Mouse (Mus musculus): ENCODE measurements around the gene Glmp. TPM values are rescaled to one million over a fixed set of nuclear protein-coding genes. Genes with fewer than 3 reads are reported as not detected.
"Not testable (repeated sequence)": the region's sequence is repeated elsewhere in the genome, so short reads cannot be mapped to it uniquely, and the experiment has no call there.

Gene Glmp
- total RNA-seq, 2 experiments from 2014 or later: 34.5 to 45.4 TPM

DNA sequence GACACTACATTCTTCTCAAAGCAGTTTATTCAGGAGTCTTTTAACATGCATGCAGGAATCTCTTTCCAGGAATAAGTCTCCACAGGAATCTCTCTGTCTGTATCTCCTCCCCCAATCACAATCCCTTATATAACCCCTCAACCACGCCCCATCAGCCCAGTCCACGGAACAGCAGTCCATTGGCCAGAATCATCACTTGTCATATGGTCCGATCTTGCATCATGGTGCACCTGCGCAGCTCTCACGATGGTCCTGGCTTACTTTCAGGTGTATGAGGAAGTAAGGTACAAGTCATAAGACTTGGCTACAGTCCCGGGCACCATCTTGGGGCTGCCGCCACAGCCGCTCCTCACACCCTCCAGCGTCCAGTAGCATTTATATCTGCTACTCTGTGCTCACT, 47.8 kb downstream of the Glmp start, which contains the start of gene Bglap3:
TSS of gene Bglap3 (minus strand) at position 101 of the 400 bp plus-strand sequence.
- DNase-seq; intact Hi-C loops (cut with DNase I): not testable (repeated sequence)

DNA sequence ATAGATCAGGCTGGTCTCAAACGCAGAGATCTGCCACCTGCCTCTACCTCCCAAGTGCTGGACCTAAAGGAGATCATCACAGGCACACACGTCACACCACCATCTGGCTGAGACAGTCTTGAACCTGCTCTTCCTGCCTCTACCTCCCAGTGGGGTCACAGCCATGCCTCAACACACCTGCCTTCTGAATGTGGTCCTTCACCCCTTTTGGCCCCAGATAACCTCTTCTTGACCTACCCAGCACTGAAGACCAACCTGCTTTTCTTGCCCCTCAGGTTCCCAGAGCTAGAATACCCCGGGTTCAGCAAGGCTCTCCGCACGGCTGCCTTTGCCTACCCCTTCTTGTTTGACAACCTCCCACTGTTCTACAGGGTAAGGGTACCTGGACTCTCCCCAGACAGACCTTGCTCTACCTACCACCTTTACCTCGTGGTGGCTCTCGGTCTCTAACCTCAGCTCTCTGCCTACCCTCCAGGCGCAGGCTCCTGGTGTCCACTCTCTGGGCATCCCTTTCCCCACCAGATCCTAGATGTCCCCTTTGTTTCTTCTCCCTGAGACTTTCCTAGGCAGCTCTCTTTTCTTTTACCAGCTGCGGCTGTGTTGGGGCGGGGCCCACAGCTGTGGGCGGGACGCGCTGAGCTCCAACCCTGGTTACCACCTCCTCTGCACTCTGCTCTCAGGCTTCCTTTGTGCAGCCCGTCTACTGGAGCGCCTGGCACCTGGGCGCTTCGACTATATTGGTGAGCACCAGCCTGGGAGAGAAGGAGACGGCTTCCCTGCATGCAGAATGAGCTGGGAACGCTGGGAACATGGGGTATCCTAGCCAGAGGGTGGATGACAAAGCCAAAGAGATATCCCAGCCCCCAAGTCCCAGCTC, 51.2 kb downstream of the Glmp start:
- intact Hi-C loops (cut with DNase I); DNase-seq: not testable (repeated sequence)

DNA sequence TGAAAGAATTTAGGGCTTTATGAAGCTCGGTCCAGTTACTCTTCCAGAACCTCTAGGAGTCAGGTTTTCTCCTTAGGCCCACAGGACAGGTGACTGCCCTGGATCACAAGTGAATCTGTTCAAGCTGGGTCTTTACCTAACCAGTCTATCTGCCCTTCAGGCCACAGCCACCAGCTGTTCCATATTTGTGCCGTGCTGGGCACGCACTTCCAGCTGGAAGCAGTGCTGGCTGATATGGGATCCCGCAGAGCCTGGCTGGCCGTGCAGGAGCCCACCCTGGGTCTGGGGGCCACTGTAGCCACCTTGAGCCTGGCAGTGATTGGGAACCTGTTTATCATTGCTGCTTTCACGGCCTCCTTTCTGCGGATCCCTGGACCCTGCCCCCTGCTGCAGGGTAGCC, 51.8 kb downstream of the Glmp start:
- DNase-seq; intact Hi-C loops (cut with DNase I): not testable (repeated sequence)

- DNase-seq; intact Hi-C loops (cut with DNase I): not testable (repeated sequence)
Observed at GRCm38 (mm10) chr3:88378599-88378998, 53.8 kb downstream of the Glmp start, which contains the start of gene Bglap2. Gene Bglap2 (minus strand): TSS chr3:88378699.

Other genes starting within 250 kb of the Glmp start
- gene Ttc24, start 246.7 kb upstream of the Glmp start, total RNA-seq (2021): not detected
- gene Iqgap3, start 243.1 kb upstream of the Glmp start, total RNA-seq (2021): under 1 TPM; 0.64 TPM
- 100 to 1,000 TPM; 156 to 174 TPM for gene Mef2d, start 182.7 kb upstream of the Glmp start, total RNA-seq (2021)
- not detected for gene Rhbg, start 70.3 kb upstream of the Glmp start, total RNA-seq (2021)
- under 1 TPM; 0.35 to 0.51 TPM for gene Gm38392, start 37.8 kb upstream of the Glmp start, total RNA-seq (2021)
- 1 to 10 TPM; 4.2 to 5.3 TPM for gene Tsacc, start 28.0 kb upstream of the Glmp start, total RNA-seq (2021)
- 10 to 100 TPM; 85.5 to 97.0 TPM for gene Cct3, start 27.9 kb upstream of the Glmp start, total RNA-seq (2021)
- 1 to 10 TPM; 2.0 to 2.4 TPM for gene Tmem79, start 11.1 kb downstream of the Glmp start, total RNA-seq (2021)
- 10 to 100 TPM; 34.8 to 35.8 TPM for gene Smg5, start 11.2 kb downstream of the Glmp start, total RNA-seq (2021)
- gene Paqr6, start 39.6 kb downstream of the Glmp start, total RNA-seq (2021): under 1 TPM; 0.26 to 0.42 TPM
- gene Bglap3, start 47.7 kb downstream of the Glmp start, total RNA-seq (2021): not detected
- gene Bglap2, start 53.7 kb downstream of the Glmp start, total RNA-seq (2021): not detected
- not detected for gene Bglap, start 59.4 kb downstream of the Glmp start, total RNA-seq (2021)
- 10 to 100 TPM; 15.1 to 20.3 TPM for gene Pmf1, start 85.3 kb downstream of the Glmp start, total RNA-seq (2021)
- gene Slc25a44, start 100.1 kb downstream of the Glmp start, total RNA-seq (2021): 10 to 100 TPM; 13.0 to 15.6 TPM
- 1 to 10 TPM; 1.2 to 1.4 TPM for gene Sema4a, start 136.2 kb downstream of the Glmp start, total RNA-seq (2021)
- 10 to 100 TPM; 75.3 to 79.8 TPM for gene Lmna, start 184.9 kb downstream of the Glmp start, total RNA-seq (2021)
- gene Mex3a, start 207.4 kb downstream of the Glmp start, total RNA-seq (2021): under 1 TPM; 0.17 to 0.33 TPM
- not detected for gene Rab25, start 223.3 kb downstream of the Glmp start, total RNA-seq (2021)
- gene Lamtor2, start 228.1 kb downstream of the Glmp start, total RNA-seq (2021): 10 to 100 TPM; 70.6 to 76.1 TPM
- gene Ubqln4, start 228.7 kb downstream of the Glmp start, total RNA-seq (2021): 10 to 100 TPM; 73.6 to 77.4 TPM